Mouse (Mus musculus) limb, embryonic 14.5 days (tissue): ENCODE data around the gene Ddx39b. TPM values are rescaled to one million over a fixed set of nuclear protein-coding genes. Genes with fewer than 3 reads are reported as not detected.
"Not testable (repeated sequence)": the region's sequence is repeated elsewhere in the genome, so short reads cannot be mapped to it uniquely, and the experiment has no call there.

Source experiments
- ATAC-seq: fragments of 200-750 bp; cut with Nextera tagmentation; 2 replicates; pipeline ENCODE4 v1.8.0; 2017; ENCODE audit warnings: low read depth, moderate number of reproducible peaks, moderate TSS enrichment; ENCODE audit not compliant: low FRiP score
- DNase-seq: peaks from one replicate; pipeline ENCODE4 v3.0.0-alpha.2; 2015; ENCODE audit warnings: low spot score
- H3K27ac ChIP-seq: fragments of 300-500 bp; sonication (generic); replicated peaks from 2 replicates; pipeline ENCODE4 v1.5.1; 2014; ENCODE audit warnings: low read depth, mild to moderate bottlenecking, low read length, moderate library complexity, mixed read lengths
- H3K27me3 ChIP-seq: fragments of 300-500 bp; sonication (generic); 2 replicates; pipeline ENCODE4 v1.6.1; 2014; ENCODE audit warnings: low read length, mixed read lengths; ENCODE audit not compliant: control insufficient read depth, insufficient read depth
- H3K36me3 ChIP-seq: fragments of 300-500 bp; sonication (generic); 2 replicates; pipeline ENCODE4 v1.6.1; 2014; ENCODE audit warnings: mild to moderate bottlenecking, low read length, moderate library complexity, mixed read lengths; ENCODE audit not compliant: control insufficient read depth, insufficient read depth
- H3K4me1 ChIP-seq: fragments of 300-500 bp; sonication (generic); 2 replicates; pipeline ENCODE4 v1.6.1; 2014; ENCODE audit warnings: antibody characterized with exemption, low read length, mixed read lengths; ENCODE audit not compliant: control insufficient read depth, insufficient read depth
- H3K4me2 ChIP-seq: fragments of 300-500 bp; sonication (generic); replicated peaks from 2 replicates; pipeline ENCODE4 v1.6.1; 2014; ENCODE audit warnings: low read depth, mild to moderate bottlenecking, low read length, moderate library complexity; ENCODE audit not compliant: severe bottlenecking
- H3K4me3 ChIP-seq: fragments of 300-500 bp; sonication (generic); replicated peaks from 2 replicates; pipeline ENCODE4 v1.5.1; 2014; ENCODE audit warnings: low read length
- H3K9ac ChIP-seq: fragments of 300-500 bp; sonication (generic); 2 replicates; pipeline ENCODE4 v1.6.1; 2014; ENCODE audit warnings: mild to moderate bottlenecking, low read depth, low read length, moderate library complexity; ENCODE audit not compliant: severe bottlenecking
- H3K9me3 ChIP-seq: fragments of 300-500 bp; sonication (generic); 2 replicates; pipeline ENCODE4 v1.6.1; 2016; ENCODE audit warnings: low read length; ENCODE audit not compliant: control insufficient read depth
- POLR2A ChIP-seq: fragments of 200-500 bp; IDR thresholded peaks from 2 replicates; pipeline ENCODE4 v1.8.0; 2012; ENCODE audit warnings: inconsistent platforms, mild to moderate bottlenecking, moderate library complexity, borderline replicate concordance; ENCODE audit not compliant: insufficient read depth, insufficient read length; ENCODE audit errors: extremely low read depth
- WGBS: fragments of 180-500 bp; shearing (Covaris S2); extraction: QIAGEN DNeasy Blood & Tissue Kit; methylation state at CpG from one replicate; pipeline ENCODE4 v1.1.7; 2014; 5-methylcytosine and 5-hydroxymethylcytosine counted together
- polyA plus RNA-seq, 2 experiments: library from polyadenylated mRNA; depleted of rRNA in 1 of 2; stranded (reverse) in 1 of 2; unstranded in 1 of 2; fragments of >200 nt; fragmentation: Nextera tagmentation in 1 of 2; extraction: Ambion mirVana in 1 of 2; gene quantifications; 2 replicates each; pipeline versions ENCODE4 v1.2.1 to v1.2.3; 2012 to 2014

Gene Ddx39b
- polyA plus RNA-seq, 2 experiments: 416 to 877 TPM

DNA sequence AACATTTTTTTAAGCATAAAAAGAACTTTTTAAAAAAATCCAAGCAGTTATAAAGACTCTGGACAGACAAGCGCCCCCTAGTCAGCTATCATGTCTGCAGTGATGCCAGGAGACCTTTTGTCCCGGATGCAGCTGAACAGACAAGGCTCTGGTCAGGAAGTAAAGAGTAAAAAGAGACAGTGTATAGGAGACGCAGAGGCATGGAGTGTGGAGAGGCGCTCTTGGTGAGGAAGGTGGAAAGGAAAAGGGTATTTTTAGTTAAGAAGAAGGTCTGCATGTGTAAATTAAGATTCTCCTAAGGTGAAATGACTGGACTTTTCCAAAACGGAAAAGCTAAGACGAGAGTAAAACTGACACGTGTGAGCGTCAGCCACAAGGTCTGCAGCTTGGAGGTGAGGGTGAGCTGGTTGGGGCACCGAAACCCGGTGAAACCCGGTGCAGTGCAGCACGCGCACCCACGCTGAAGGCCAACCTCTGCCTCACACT, 14.9 kb upstream of the Ddx39b start:
- WGBS: 86% methylated on average over 14 of the region's 14 CpGs
- no peak overlapping the region for H3K9ac ChIP-seq
- no peak overlapping the region for H3K4me2 ChIP-seq
- no peak for TF ChIP-seq POLR2A
- H3K36me3 ChIP-seq: peaks cover 55% of the 10 kb centered on the region
- H3K4me1 ChIP-seq: no peaks in the 10 kb centered on the region
- H3K27me3 ChIP-seq: no peaks in the 10 kb centered on the region
- H3K4me3 ChIP-seq: no peak overlapping the region
- H3K27ac ChIP-seq: no peak overlapping the region
- ATAC-seq: no peak
- no peak for DNase-seq
- no peaks in the 10 kb centered on the region for H3K9me3 ChIP-seq

DNA sequence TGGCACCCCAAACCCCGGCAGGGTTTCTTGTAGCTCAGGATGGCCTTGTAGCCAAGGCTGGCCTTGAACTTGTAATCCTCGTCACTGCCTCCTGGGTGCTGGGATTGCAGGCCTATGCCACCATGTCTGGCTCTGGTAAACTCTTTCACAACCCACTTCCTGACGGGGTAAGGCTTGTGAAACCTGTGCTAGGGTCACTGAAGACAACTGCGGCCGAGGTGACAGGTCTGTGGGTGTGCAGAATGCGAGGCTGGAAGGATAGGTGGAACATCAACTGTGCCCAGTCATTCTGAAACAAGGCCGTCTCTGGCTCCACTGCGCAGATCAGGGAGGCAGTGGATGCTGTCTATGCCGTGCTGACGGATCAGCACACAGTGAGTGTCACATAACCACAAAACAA, 10.5 kb upstream of the Ddx39b start:
- no peak for DNase-seq
- no peak overlapping the region for H3K9ac ChIP-seq
- 91% methylated on average over 10 of the region's 10 CpGs for WGBS
- H3K36me3 ChIP-seq: peaks cover 52% of the 10 kb centered on the region
- ATAC-seq: no peak
- H3K27ac ChIP-seq: no peak overlapping the region
- H3K27me3 ChIP-seq: no peaks in the 10 kb centered on the region
- H3K9me3 ChIP-seq: no peaks in the 10 kb centered on the region
- H3K4me1 ChIP-seq: peaks cover 21% of the 10 kb centered on the region
- no peak for TF ChIP-seq POLR2A
- H3K4me3 ChIP-seq: no peak overlapping the region
- no peak overlapping the region for H3K4me2 ChIP-seq

DNA sequence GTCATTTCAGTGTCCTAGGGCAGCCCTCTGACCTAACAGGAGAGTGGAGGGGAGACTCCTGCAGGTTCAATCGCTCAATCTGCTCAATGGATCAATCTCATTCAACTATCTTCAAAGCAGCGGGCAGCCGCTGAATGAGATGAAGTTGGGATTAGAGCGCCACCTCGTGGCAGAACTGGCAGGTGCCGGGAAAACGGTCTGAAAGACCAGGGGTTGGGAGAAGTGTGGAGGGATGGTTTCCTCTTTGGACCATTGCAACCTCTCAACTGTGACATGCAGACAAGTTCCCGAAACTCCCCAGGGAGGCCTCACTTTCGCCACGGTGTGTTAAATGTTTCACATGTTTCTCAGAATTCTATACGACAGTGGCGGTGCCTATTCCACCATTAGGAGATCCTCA, 9.5 kb upstream of the Ddx39b start:
- H3K9me3 ChIP-seq: no peaks in the 10 kb centered on the region
- H3K27me3 ChIP-seq: no peaks in the 10 kb centered on the region
- no peak overlapping the region for H3K4me3 ChIP-seq
- ATAC-seq (no peak), DNase-seq (peak; percentile 85)
- no peak for TF ChIP-seq POLR2A
- peaks cover 23% of the 10 kb centered on the region for H3K4me1 ChIP-seq
- H3K36me3 ChIP-seq: peaks cover 52% of the 10 kb centered on the region
- no peak overlapping the region for H3K27ac ChIP-seq
- 17% methylated on average over 12 of the region's 12 CpGs for WGBS
- no peak overlapping the region for H3K9ac ChIP-seq
- H3K4me2 ChIP-seq: no peak overlapping the region

DNA sequence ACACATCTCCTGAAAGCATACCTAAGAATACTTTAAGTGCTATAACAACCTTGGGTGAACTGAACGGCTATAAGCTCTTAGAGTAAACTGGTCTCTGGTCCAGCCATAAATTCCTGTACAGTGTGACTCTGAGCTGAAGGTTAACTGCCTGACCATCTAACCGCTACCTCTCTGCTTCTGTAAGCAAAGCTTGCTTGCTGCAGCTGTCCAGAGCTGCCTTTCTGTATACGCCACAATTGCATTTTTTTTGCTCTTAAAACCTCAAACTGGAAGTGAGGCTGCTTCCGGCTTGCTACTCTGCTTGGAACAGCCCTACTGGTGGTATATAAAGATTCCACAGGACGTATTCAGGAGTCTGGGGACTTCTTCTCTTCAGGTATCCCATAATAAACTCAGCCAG, 8.9 kb upstream of the Ddx39b start:
- TF ChIP-seq POLR2A: no peak
- Histone ChIP-seq H3K4me1 (peaks cover 23% of the 10 kb centered on the region), H3K9me3 (no peaks in the 10 kb centered on the region), H3K9ac (no peak overlapping the region), H3K4me2 (no peak overlapping the region), H3K4me3 (no peak overlapping the region), H3K27ac (peak overlapping the region; percentile 63; the same call in 1 of the 2 replicates), H3K36me3 (peaks cover 47% of the 10 kb centered on the region), H3K27me3 (no peaks in the 10 kb centered on the region)
- no peak for DNase-seq
- ATAC-seq: no peak
- WGBS: 78% methylated on average over 5 of the region's 5 CpGs

DNA sequence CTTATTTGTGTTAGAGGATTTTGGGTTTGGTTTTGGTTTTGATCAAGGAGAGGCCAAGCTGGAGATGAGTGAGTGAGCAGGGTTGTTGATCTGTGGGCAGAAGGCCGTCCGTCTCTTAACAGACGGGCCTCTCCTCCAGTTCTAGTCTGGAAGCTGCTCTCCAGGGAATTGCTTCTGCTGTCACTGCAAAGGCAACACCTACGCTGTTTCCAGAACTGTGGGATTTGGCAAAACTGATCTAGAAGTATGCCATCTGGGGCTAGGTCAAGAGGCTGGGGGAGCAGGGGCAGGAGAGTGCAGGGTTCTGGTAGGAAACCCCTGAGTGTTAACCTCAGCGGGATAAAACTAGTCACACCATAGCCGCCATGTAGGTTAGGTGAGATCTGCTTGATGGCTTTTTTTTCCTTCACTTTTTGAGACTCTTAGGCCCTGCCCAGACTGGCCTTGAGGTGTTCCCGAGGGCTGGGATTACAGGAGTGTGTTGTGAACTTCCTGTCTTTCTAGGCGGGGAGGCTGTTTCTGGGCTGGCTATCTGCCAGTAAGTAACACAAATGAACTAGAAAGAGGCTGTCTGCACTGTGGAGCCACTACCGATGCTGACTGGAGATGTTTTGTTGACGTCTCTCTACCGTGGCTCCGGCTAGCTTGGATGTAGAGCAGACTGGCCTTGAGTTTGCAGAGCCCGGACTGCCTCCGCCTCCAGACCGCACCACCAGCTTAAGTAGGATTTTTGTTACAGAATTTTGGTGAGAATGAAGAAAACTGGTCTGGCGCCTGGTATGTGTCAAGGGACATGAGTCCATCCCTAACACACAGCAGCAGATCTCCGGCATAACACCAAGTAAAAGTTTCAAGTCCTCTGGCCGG, 8.2 kb upstream of the Ddx39b start, which contains the start of gene Atp6v1g2:
Atp6v1g2 (plus strand) TSS at position 547 of the 867 bp plus-strand sequence.
- peak within 1 kb of the TSS; percentile 84; the same call in 1 of the 2 replicates for H3K9ac ChIP-seq
- ATAC-seq (no peak), DNase-seq (peak; percentile 32)
- peaks cover 23% of the 10 kb centered on the region for H3K4me1 ChIP-seq
- peak within 1 kb of the TSS; percentile 91 for H3K4me2 ChIP-seq
- no peaks in the 10 kb centered on the region for H3K9me3 ChIP-seq
- WGBS: 61% methylated on average over 18 of the region's 18 CpGs
- peak within 1 kb of the TSS; percentile 62 for H3K4me3 ChIP-seq
- TF ChIP-seq POLR2A: no peak
- H3K36me3 ChIP-seq: peaks cover 42% of the 10 kb centered on the region
- H3K27me3 ChIP-seq: no peaks in the 10 kb centered on the region
- peak within 1 kb of the TSS; percentile 94 for H3K27ac ChIP-seq

DNA sequence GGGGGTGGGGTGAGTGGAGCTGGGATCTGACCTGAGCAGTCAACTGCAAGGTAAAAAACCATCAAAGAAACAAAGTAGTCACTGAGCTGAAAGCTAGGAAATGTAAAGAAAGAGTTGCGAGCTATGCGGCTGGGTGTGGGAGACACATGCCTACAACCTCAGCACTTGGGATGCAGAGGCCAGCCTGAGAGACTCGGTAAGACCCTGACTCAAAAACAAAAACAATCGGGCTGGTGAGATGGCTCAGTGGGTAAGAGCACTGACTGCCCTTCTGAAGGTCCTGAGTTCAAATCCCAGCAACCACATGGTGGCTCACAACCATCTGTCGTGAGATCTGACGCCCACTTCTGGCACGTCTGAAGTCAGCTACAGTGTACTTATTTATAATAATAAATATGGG, 7.5 kb upstream of the Ddx39b start:
- ATAC-seq, DNase-seq, H3K27me3 ChIP-seq, H3K9me3 ChIP-seq, H3K9ac ChIP-seq: not testable (repeated sequence)
- Histone ChIP-seq H3K36me3 (peaks cover 35% of the 10 kb centered on the region), H3K4me1 (peaks cover 23% of the 10 kb centered on the region), H3K27ac (peak overlapping the region; percentile 63; the same call in 1 of the 2 replicates), H3K4me2 (peak overlapping the region; percentile 91), H3K4me3 (peak overlapping the region; percentile 62; the same call in 1 of the 2 replicates)
- 88% methylated on average over 7 of the region's 7 CpGs for WGBS
